Mouse (Mus musculus) CH12.LX (cell line): ENCODE results near the gene Atxn10.

Source experiments
- BHLHE40 ChIP-seq: IDR thresholded peaks from 2 replicates; pipeline ENCODE4 v1.6.1; 2011; ENCODE audit warnings: mild to moderate bottlenecking, low read depth, low read length, improper control_type of control experiment
- CTCF ChIP-seq, 2 experiments: IDR thresholded peaks in 1 of 2; conservative IDR thresholded peaks in 1 of 2; 2 replicates each; pipeline ENCODE4 v1.5.1; 2011 to 2012; ENCODE audit warnings: low read depth in 2 of 2, low read length in 2 of 2, improper control_type of control experiment in 1 of 2, inconsistent platforms in 1 of 2, mild to moderate bottlenecking in 1 of 2, moderate library complexity in 1 of 2
- ETS1 ChIP-seq: conservative IDR thresholded peaks from 2 replicates; pipeline ENCODE4 v1.6.1; 2012; ENCODE audit warnings: low read depth, mild to moderate bottlenecking, inconsistent platforms, low read length, improper control_type of control experiment, moderate library complexity
- MAFK ChIP-seq: IDR thresholded peaks from 2 replicates; pipeline ENCODE4 v1.6.1; 2011; ENCODE audit warnings: low read length, improper control_type of control experiment; ENCODE audit not compliant: insufficient replicate concordance
- MAZ ChIP-seq: IDR thresholded peaks from 2 replicates; pipeline ENCODE4 v1.6.1; 2012; ENCODE audit warnings: low read depth, mild to moderate bottlenecking, inconsistent platforms, low read length, improper control_type of control experiment, moderate library complexity
- NRF1 ChIP-seq: IDR thresholded peaks from 2 replicates; pipeline ENCODE4 v1.6.1; 2014; ENCODE audit warnings: low read depth, mild to moderate bottlenecking, inconsistent platforms, low read length, improper control_type of control experiment, moderate library complexity
- POLR2A ChIP-seq: IDR thresholded peaks from 2 replicates; pipeline ENCODE4 v1.6.1; 2011; ENCODE audit warnings: low read depth, mild to moderate bottlenecking, improper control_type of control experiment, low read length
- TBP ChIP-seq: conservative IDR thresholded peaks from 2 replicates; pipeline ENCODE4 v1.6.1; 2011; ENCODE audit warnings: low read depth, low read length, improper control_type of control experiment
- USF1 ChIP-seq: IDR thresholded peaks from 2 replicates; pipeline ENCODE4 v1.6.1; 2014; ENCODE audit warnings: low read depth, mild to moderate bottlenecking, inconsistent platforms, low read length, improper control_type of control experiment
- ZC3H11A ChIP-seq: IDR thresholded peaks from 2 replicates; pipeline ENCODE4 v1.6.1; 2012; ENCODE audit warnings: low read depth, mild to moderate bottlenecking, inconsistent platforms, low read length, improper control_type of control experiment
- ZMIZ1 ChIP-seq: IDR thresholded peaks from 2 replicates; pipeline ENCODE4 v1.6.1; 2012; ENCODE audit warnings: low read depth, mild to moderate bottlenecking, inconsistent platforms, low read length, improper control_type of control experiment

DNA sequence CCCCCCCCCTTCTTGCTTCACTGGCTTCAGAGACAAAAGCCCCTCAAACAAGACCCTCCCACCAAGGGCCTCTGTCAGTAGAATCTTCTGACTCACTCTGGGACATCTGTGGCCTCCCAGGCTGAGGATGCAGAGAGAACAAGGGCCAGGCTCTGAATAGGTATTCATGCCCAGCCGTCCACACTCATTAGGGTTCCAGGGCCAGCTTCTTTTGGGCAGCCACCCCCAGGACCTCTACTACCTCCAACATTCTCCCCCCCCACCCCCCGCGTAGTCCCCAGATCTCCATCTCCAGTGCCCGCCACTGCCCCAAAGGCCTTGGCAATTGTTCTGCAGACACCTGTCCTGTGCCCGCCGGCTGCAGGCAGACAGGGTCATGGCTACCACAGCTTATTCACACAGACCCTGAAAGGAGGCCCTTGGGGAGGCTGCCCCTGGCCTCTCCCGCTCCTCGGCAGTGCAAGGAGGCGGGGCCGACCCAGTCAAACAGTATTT, 162.0 kb downstream of the Atxn10 start:
- no peak for TF ChIP-seq NRF1
- no peak for TF ChIP-seq TBP
- no peak for TF ChIP-seq ETS1
- no peak for TF ChIP-seq POLR2A
- no peak for TF ChIP-seq CTCF (conservative IDR thresholded peaks at IDR 0.05 in 1 of 2, IDR thresholded peaks at IDR 0.05 in 1 of 2; ENCODE audit: low read depth in 2 of 2, low read length in 2 of 2)
- no peak for TF ChIP-seq MAFK
- no peak for TF ChIP-seq USF1
- TF ChIP-seq ZC3H11A, result no peak
- no peak for TF ChIP-seq BHLHE40
- TF ChIP-seq MAZ, result no peak
- no peak for TF ChIP-seq ZMIZ1
